Comparison of ENCODE assay signal across 16 mouse cellular contexts in genomic region chr9:108188511-108188910, GRCm38 (mm10). TPM values are rescaled to one million over a fixed set of nuclear protein-coding genes. Genes with fewer than 3 reads are reported as not detected.
DNase-seq lines count a peak whose midpoint lies in the region; ATAC-seq and TF ChIP-seq lines count a peak whose summit lies in the region.
"Had no signal": no experiment of that assay in that cellular context is flagged by ENCODE, and none has a peak within 500 bp of the region (broad histone marks: within the 10 kb centered on the region; RNA-seq: fewer than 3 reads in every experiment).

No protein-coding gene starts in this region.

- 79% methylated on average over 8 of the region's 8 CpGs for WGBS in forebrain, embryonic 12.5 days
- WGBS in forebrain, embryonic 11.5 days: 84% methylated on average over 8 of the region's 8 CpGs
- 79% methylated on average over 8 of the region's 8 CpGs for WGBS in midbrain, embryonic 15.5 days
- 84% methylated on average over 8 of the region's 8 CpGs for WGBS in kidney, adult 2 months

- no peak for DNase-seq in forebrain, embryonic 11.5 days (ENCODE audit: low spot score)
- no peak for DNase-seq in testis, postnatal 14 days (ENCODE audit: low spot score)
- no peak for DNase-seq in kidney, adult 2 months
- no peak for DNase-seq in adrenal gland, adult 2 months
- no peak for DNase-seq in gastrocnemius, postnatal 25 days
- DNase-seq: cerebellum, postnatal 25 days; liver, embryonic 13.5 days; right cerebral cortex, postnatal 25 days; thymus, postnatal 36 days had no signal

- peak overlapping the region; percentile 87 for H3K4me2 ChIP-seq in forebrain, embryonic 12.5 days
- no peak overlapping the region for H3K4me2 ChIP-seq in forebrain, embryonic 11.5 days (ENCODE audit: low read depth, low read length, severe bottlenecking)
- peak overlapping the region; percentile 57 for H3K4me2 ChIP-seq in midbrain, embryonic 15.5 days
- H3K4me2 ChIP-seq: heart, embryonic 12.5 days; limb, embryonic 12.5 days; liver, embryonic 13.5 days had no signal

- peaks cover 19% of the 10 kb centered on the region for H3K4me1 ChIP-seq in forebrain, embryonic 12.5 days
- peaks cover 4% of the 10 kb centered on the region; the same call in 1 of the 2 replicates for H3K4me1 ChIP-seq in forebrain, embryonic 11.5 days (replicated peaks; ENCODE audit: control insufficient read depth, insufficient read depth, low read length)
- peaks cover 11% of the 10 kb centered on the region for H3K4me1 ChIP-seq in testis, adult 2 months (ENCODE audit: control insufficient read depth, insufficient read depth, low read length)
- H3K4me1 ChIP-seq in midbrain, embryonic 15.5 days: peaks cover 29% of the 10 kb centered on the region
- H3K4me1 ChIP-seq in kidney, adult 2 months (ENCODE audit: control insufficient read depth, insufficient read depth, low read length): no peaks in the 10 kb centered on the region

- no peak for TF ChIP-seq POLR2A in testis, adult 2 months (IDR thresholded peaks at IDR 0.05; ENCODE audit: control insufficient read depth, low read depth, low read length)
- TF ChIP-seq POLR2A in kidney, adult 2 months (IDR thresholded peaks at IDR 0.05; ENCODE audit: low read depth, low read length): no peak

- H3K9me3 ChIP-seq in forebrain, embryonic 12.5 days: no peaks in the 10 kb centered on the region
- no peaks in the 10 kb centered on the region for H3K9me3 ChIP-seq in forebrain, embryonic 11.5 days (ENCODE audit: control insufficient read depth, low read length)
- no peaks in the 10 kb centered on the region for H3K9me3 ChIP-seq in midbrain, embryonic 15.5 days
- H3K9me3 ChIP-seq: heart, embryonic 12.5 days; intestine, embryonic 15.5 days; limb, embryonic 12.5 days; liver, embryonic 13.5 days had no signal

- H3K9ac ChIP-seq in forebrain, embryonic 12.5 days: no peak overlapping the region
- no peak overlapping the region for H3K9ac ChIP-seq in forebrain, embryonic 11.5 days (ENCODE audit: low read length)
- no peak overlapping the region for H3K9ac ChIP-seq in midbrain, embryonic 15.5 days
- H3K9ac ChIP-seq: heart, embryonic 12.5 days; intestine, embryonic 15.5 days; limb, embryonic 12.5 days; liver, embryonic 13.5 days had no signal

- H3K27ac ChIP-seq in forebrain, embryonic 12.5 days: no peak overlapping the region
- H3K27ac ChIP-seq in forebrain, embryonic 11.5 days (ENCODE audit: low read depth, low read length): no peak overlapping the region
- H3K27ac ChIP-seq in testis, adult 2 months (ENCODE audit: control insufficient read depth, insufficient read depth, low read depth, low read length): no peak overlapping the region
- H3K27ac ChIP-seq in midbrain, embryonic 15.5 days: no peak overlapping the region
- no peak overlapping the region for H3K27ac ChIP-seq in kidney, adult 2 months (ENCODE audit: insufficient read depth, low read depth, low read length)
- H3K27ac ChIP-seq: intestine, embryonic 15.5 days; limb, embryonic 12.5 days; liver, embryonic 13.5 days had no signal

- peak overlapping the region; percentile 80; the same call in 1 of the 2 replicates for H3K4me3 ChIP-seq in forebrain, embryonic 12.5 days (replicated peaks)
- H3K4me3 ChIP-seq in forebrain, embryonic 11.5 days (ENCODE audit: low read depth, low read length): no peak overlapping the region
- H3K4me3 ChIP-seq in testis, adult 2 months (ENCODE audit: control insufficient read depth, low read depth, low read length): peak overlapping the region; percentile 91
- peak overlapping the region; percentile 54 for H3K4me3 ChIP-seq in midbrain, embryonic 15.5 days
- H3K4me3 ChIP-seq in kidney, adult 2 months (ENCODE audit: insufficient read depth, low read depth, low read length): no peak overlapping the region
- H3K4me3 ChIP-seq: erythroblast, embryonic 14.5 days; heart, embryonic 12.5 days; intestine, embryonic 15.5 days; limb, embryonic 12.5 days; liver, embryonic 13.5 days had no signal

- H3K36me3 ChIP-seq in forebrain, embryonic 12.5 days (replicated peaks): no peaks in the 10 kb centered on the region
- H3K36me3 ChIP-seq in forebrain, embryonic 11.5 days (ENCODE audit: control insufficient read depth, insufficient read depth, low read length): no peaks in the 10 kb centered on the region
- no peaks in the 10 kb centered on the region for H3K36me3 ChIP-seq in testis, adult 2 months (ENCODE audit: control insufficient read depth, insufficient read depth, low read length)
- no peaks in the 10 kb centered on the region; the same call in 1 of the 2 replicates for H3K36me3 ChIP-seq in midbrain, embryonic 15.5 days (replicated peaks)
- no peaks in the 10 kb centered on the region for H3K36me3 ChIP-seq in kidney, adult 2 months (ENCODE audit: control insufficient read depth, insufficient read depth, low read length)
- H3K36me3 ChIP-seq: heart, embryonic 12.5 days; intestine, embryonic 15.5 days; limb, embryonic 12.5 days; liver, embryonic 13.5 days had no signal

- no peak for TF ChIP-seq CTCF in testis, adult 2 months (IDR thresholded peaks at IDR 0.05; ENCODE audit: control insufficient read depth, insufficient read depth, insufficient replicate concordance, low read depth, low read length)
- no peak for TF ChIP-seq CTCF in kidney, adult 2 months (conservative IDR thresholded peaks at IDR 0.05; ENCODE audit: insufficient read depth, insufficient read length, low read depth, low read length)

- peaks cover 12% of the 10 kb centered on the region; the same call in 1 of the 2 replicates for H3K27me3 ChIP-seq in forebrain, embryonic 12.5 days
- H3K27me3 ChIP-seq in forebrain, embryonic 11.5 days (ENCODE audit: control insufficient read depth, insufficient read depth, low read length): no peaks in the 10 kb centered on the region
- no peaks in the 10 kb centered on the region for H3K27me3 ChIP-seq in testis, adult 2 months (ENCODE audit: control insufficient read depth, insufficient read depth, low read length)
- H3K27me3 ChIP-seq in midbrain, embryonic 15.5 days (replicated peaks): peaks cover 4% of the 10 kb centered on the region; the same call in 1 of the 2 replicates
- no peaks in the 10 kb centered on the region for H3K27me3 ChIP-seq in kidney, adult 2 months (replicated peaks; ENCODE audit: control insufficient read depth, insufficient read depth, low read length)

- ATAC-seq in forebrain, embryonic 12.5 days (ENCODE audit: low FRiP score): no peak
- ATAC-seq in forebrain, embryonic 11.5 days (replicated peaks; ENCODE audit: low FRiP score): no peak
- ATAC-seq in midbrain, embryonic 15.5 days (replicated peaks): no peak
- ATAC-seq: intestine, embryonic 15.5 days had no signal

RNA-seq across cellular contexts. Expression of gene Bsn, which starts 1.7 kb away (rescaled TPM):
- polyA plus RNA-seq in forebrain, embryonic 12.5 days (2016; fragmentation: Nextera tagmentation; extraction: Ambion mirVana): 3.6 and 3.9 TPM in 2 replicates
- 2.5 and 3.0 TPM in 2 replicates for polyA plus RNA-seq in forebrain, embryonic 11.5 days (2014; fragmentation: Nextera tagmentation; extraction: Ambion mirVana)
- 1.2 TPM in 2 replicates for polyA plus RNA-seq in testis, adult 2 months (2012; rRNA removed)
- 11.1 TPM in 2 replicates for polyA plus RNA-seq in midbrain, embryonic 15.5 days (2015; fragmentation: Nextera tagmentation; extraction: Ambion mirVana)
- 0.15 and 0.17 TPM in 2 replicates for polyA plus RNA-seq in kidney, adult 2 months (2012; rRNA removed)
- total RNA-seq in adrenal gland, adult 2 months (2021): 1 to 10 TPM; 5.0 to 5.2 TPM
- polyA plus RNA-seq in adrenal gland, adult 2 months (2012; rRNA removed): 4.1 and 4.3 TPM in 2 replicates
- under 1 TPM; 0.05 to 0.08 TPM for total RNA-seq in gastrocnemius, postnatal 25 days (2021)

Comparison
In these comparisons a context has a peak if more than half of its experiments do, and no peak if none do; other contexts are left out.
1. H3K4me3 ChIP-seq: peak in forebrain, embryonic 12.5 days (single experiment), testis, adult 2 months (single experiment) and midbrain, embryonic 15.5 days (single experiment); none in forebrain, embryonic 11.5 days (single experiment) and kidney, adult 2 months (single experiment).